Mouse (Mus musculus): ENCODE measurements around the gene Ints3.
"Not testable (repeated sequence)": the region's sequence is repeated elsewhere in the genome, so short reads cannot be mapped to it uniquely, and the experiment has no call there.

Ints3 gene

GRCm38 (mm10) chr3:90388726-90389510, 44.5 kb downstream of the Ints3 start:
- peak; percentile 72 for DNase-seq

GRCm38 (mm10) chr3:90388192-90388591, 45.2 kb downstream of the Ints3 start:
- no peak for DNase-seq

GRCm38 (mm10) chr3:90387483-90387882, 45.9 kb downstream of the Ints3 start:
- DNase-seq = peak; percentile 62

- no peak for DNase-seq
Measured at GRCm38 (mm10) chr3:90386817-90387216, 46.6 kb downstream of the Ints3 start.

GRCm38 (mm10) chr3:90384851-90385375, 48.5 kb downstream of the Ints3 start:
- DNase-seq = peak; percentile 63

GRCm38 (mm10) chr3:90383690-90384089, 49.7 kb downstream of the Ints3 start:
- no peak for DNase-seq

GRCm38 (mm10) chr3:90381727-90382126, 51.7 kb downstream of the Ints3 start:
- no peak for DNase-seq

GRCm38 (mm10) chr3:90378496-90378895, 54.9 kb downstream of the Ints3 start:
- DNase-seq = no peak

GRCm38 (mm10) chr3:90376247-90376585, 57.2 kb downstream of the Ints3 start:
- DNase-seq = no peak

- no peak for DNase-seq
Measured at GRCm38 (mm10) chr3:90375562-90376246, 57.7 kb downstream of the Ints3 start.

GRCm38 (mm10) chr3:90374368-90374767, 59.1 kb downstream of the Ints3 start:
- peak; percentile 35 for DNase-seq

GRCm38 (mm10) chr3:90373432-90374028, 59.9 kb downstream of the Ints3 start:
- DNase-seq = peak; percentile 90

GRCm38 (mm10) chr3:90372817-90373216, 60.6 kb downstream of the Ints3 start:
- no peak for DNase-seq

- no peak for DNase-seq
Measured at GRCm38 (mm10) chr3:90371857-90372256, 61.6 kb downstream of the Ints3 start.

- no peak for DNase-seq
Measured at GRCm38 (mm10) chr3:90369041-90369440, 64.4 kb downstream of the Ints3 start.

GRCm38 (mm10) chr3:90367001-90367632, 66.3 kb downstream of the Ints3 start:
- no peak for DNase-seq

GRCm38 (mm10) chr3:90362346-90362745, 71.1 kb downstream of the Ints3 start:
- no peak for DNase-seq

- no peak for DNase-seq
Measured at GRCm38 (mm10) chr3:90361476-90361875, 71.9 kb downstream of the Ints3 start.

- DNase-seq = no peak
Measured at GRCm38 (mm10) chr3:90359230-90359629, 74.2 kb downstream of the Ints3 start.

- DNase-seq = no peak
Measured at GRCm38 (mm10) chr3:90357959-90358358, 75.5 kb downstream of the Ints3 start.

- no peak for DNase-seq
Measured at GRCm38 (mm10) chr3:90347847-90348246, 85.6 kb downstream of the Ints3 start.

- not testable (repeated sequence) for DNase-seq
Measured at GRCm38 (mm10) chr3:90342853-90343252, 90.6 kb downstream of the Ints3 start.
